Mouse (Mus musculus) left cerebral cortex, postnatal 14 days (tissue): ENCODE measurements at regions not wholly inside any gene's neighbourhood (a gene's known extent, or its start where the extent isn't known, plus 50 kb on each side); places are given as distances from the start of the nearest gene placed in this dataset.
"Not testable (repeated sequence)": the region's sequence is repeated elsewhere in the genome, so short reads cannot be mapped to it uniquely, and the experiment has no call there.

Experiments
- DNase-seq, 2 experiments: peaks; one replicate each; pipeline ENCODE4 v3.0.0; 2021 to 2022; ENCODE audit warnings: low spot score in 2 of 2, mixed read lengths in 1 of 2
- intact Hi-C: fragments of 180-260 bp; cut with DNase I; formaldehyde crosslinking; loops from one replicate; pipeline ENCODE4 v1.15.1; 2025

GRCm38 (mm10) chr8:37196859-37197258 is 203.5 kb downstream of the AI429214 start:
- intact Hi-C loops, result no loop called here
- no peak for DNase-seq

GRCm38 (mm10) chr8:37215894-37216293 is 222.5 kb downstream of the AI429214 start:
- peak; percentile 6 to 31 for DNase-seq
- intact Hi-C loops, result no loop called here

- no peak for DNase-seq
- intact Hi-C loops, result no loop called here
Measured at GRCm38 (mm10) chr8:37227091-37227490, 233.7 kb downstream of the AI429214 start.

GRCm38 (mm10) chr8:37237306-37237705 is 243.9 kb downstream of the AI429214 start:
- intact Hi-C loops, result no loop called here
- no peak for DNase-seq

GRCm38 (mm10) chr8:37239354-37239753 is 245.9 kb downstream of the AI429214 start:
- no peak for DNase-seq

GRCm38 (mm10) chr8:37251234-37251633 is 257.8 kb downstream of the AI429214 start:
- intact Hi-C loops, DNase-seq: not testable (repeated sequence)

More at GRCm38 (mm10) chr8:37239354-37239753, 245.9 kb downstream of the AI429214 start:
- intact Hi-C loops, result no loop called here

- intact Hi-C loops, result no loop called here
- DNase-seq, result peak; percentile 4 to 6
Measured at GRCm38 (mm10) chr8:37291069-37291850, 297.9 kb downstream of the AI429214 start.
